ENCODE assay signal across 19 mouse cellular contexts in the genomic region with DNA sequence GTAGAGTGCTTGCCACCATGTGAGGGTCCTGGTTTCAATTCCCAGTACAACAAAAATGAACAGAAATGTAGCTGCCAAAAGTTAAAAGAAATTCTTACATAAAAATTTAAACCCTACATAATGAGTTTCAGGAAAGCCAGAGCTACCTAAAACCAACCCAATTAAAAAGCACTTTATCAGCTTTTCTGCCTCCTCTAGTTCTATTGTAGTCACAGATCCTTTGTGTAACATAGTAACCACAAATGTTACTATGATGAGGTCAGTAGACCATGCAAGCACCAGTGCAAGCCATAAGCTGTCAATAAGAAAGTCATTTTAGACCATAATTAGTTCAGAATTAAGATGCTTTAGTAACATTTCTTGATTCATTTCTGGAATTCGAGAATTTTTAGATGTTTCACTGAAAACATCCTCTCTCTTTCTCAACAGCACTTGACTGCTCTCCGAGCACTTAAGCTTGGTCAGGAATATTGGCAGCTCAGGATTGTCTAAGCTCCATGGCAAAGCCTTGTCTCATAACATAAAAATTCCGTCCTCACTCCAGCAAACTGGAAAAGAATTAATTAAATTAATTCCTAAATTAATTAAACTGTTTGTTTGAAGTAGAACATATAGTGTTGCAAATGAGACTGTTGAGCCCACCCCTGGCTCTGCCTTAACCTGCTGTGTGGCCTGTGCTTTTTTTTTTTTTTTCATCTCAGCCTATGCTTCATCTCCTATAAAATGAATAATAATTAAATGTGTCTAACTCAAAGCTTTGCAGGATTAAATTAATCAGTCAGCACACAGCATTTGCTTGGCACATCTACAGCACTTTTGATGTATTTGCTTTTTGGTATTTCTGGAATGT.
DNase-seq lines count a peak whose midpoint lies in the region; ATAC-seq and TF ChIP-seq lines count a peak whose summit lies in the region.
"Had no signal": no experiment of that assay in that cellular context is flagged by ENCODE, and none has a peak within 500 bp of the region (broad histone marks: within the 10 kb centered on the region; RNA-seq: fewer than 3 reads in every experiment).

No protein-coding gene starts in this region.

- no peak overlapping the region for H3K4me2 ChIP-seq in hindbrain, embryonic 11.5 days (replicated peaks; ENCODE audit: low read depth, low read length)
- no peak overlapping the region for H3K4me2 ChIP-seq in hindbrain, postnatal 0 days (ENCODE audit: low read depth, low read length)
- no peak overlapping the region for H3K4me2 ChIP-seq in midbrain, embryonic 14.5 days (ENCODE audit: low read length)
- H3K4me2 ChIP-seq: intestine, embryonic 15.5 days; liver, embryonic 12.5 days had no signal

- POLR2A ChIA-PET in Patski (lab: Charles Lee), result no interaction called here

- in situ Hi-C loops in Patski (cut with MboI; ENCODE audit: low pct_unique_long_range_greater_than_20kb), result no loop called here

- no peak overlapping the region for H3K4me3 ChIP-seq in hindbrain, embryonic 11.5 days (ENCODE audit: low read depth, low read length)
- H3K4me3 ChIP-seq in hindbrain, postnatal 0 days (ENCODE audit: low read length), result no peak overlapping the region
- no peak overlapping the region for H3K4me3 ChIP-seq in midbrain, embryonic 14.5 days (replicated peaks; ENCODE audit: low read depth, low read length)
- H3K4me3 ChIP-seq: heart, adult 2 months; intestine, embryonic 15.5 days; liver, embryonic 12.5 days had no signal

- ATAC-seq in hindbrain, embryonic 11.5 days (ENCODE audit: low FRiP score), result 0 out of 2 replicates have a peak, but pooled peaks have one; percentile 40
- no peak for ATAC-seq in hindbrain, postnatal 0 days
- ATAC-seq in Patski, result no peak
- ATAC-seq in midbrain, embryonic 14.5 days (ENCODE audit: low FRiP score, low TSS enrichment), result no peak
- ATAC-seq: intestine, embryonic 15.5 days; liver, embryonic 12.5 days had no signal

- CTCF ChIA-PET in Patski (lab: Charles Lee), result no interaction called here

- no peak overlapping the region for H3K9ac ChIP-seq in hindbrain, embryonic 11.5 days (ENCODE audit: low read depth, low read length)
- no peak overlapping the region for H3K9ac ChIP-seq in hindbrain, postnatal 0 days (replicated peaks; ENCODE audit: low read length)
- H3K9ac ChIP-seq in midbrain, embryonic 14.5 days (replicated peaks; ENCODE audit: low read length), result no peak overlapping the region
- H3K9ac ChIP-seq: intestine, embryonic 15.5 days; liver, embryonic 12.5 days had no signal

- no peaks in the 10 kb centered on the region for H3K36me3 ChIP-seq in hindbrain, embryonic 11.5 days (ENCODE audit: control insufficient read depth, insufficient read depth, low read length)
- no peaks in the 10 kb centered on the region for H3K36me3 ChIP-seq in hindbrain, postnatal 0 days (ENCODE audit: insufficient read depth, low read length)
- H3K36me3 ChIP-seq in midbrain, embryonic 14.5 days (ENCODE audit: control insufficient read depth, insufficient read depth, low read length), result no peaks in the 10 kb centered on the region
- H3K36me3 ChIP-seq: intestine, embryonic 15.5 days; liver, embryonic 12.5 days had no signal

- H3K4me1 ChIP-seq in hindbrain, embryonic 11.5 days (replicated peaks; ENCODE audit: control insufficient read depth, insufficient read depth, low read length), result no peaks in the 10 kb centered on the region
- no peaks in the 10 kb centered on the region for H3K4me1 ChIP-seq in hindbrain, postnatal 0 days (ENCODE audit: insufficient read depth, low read length)
- no peaks in the 10 kb centered on the region for H3K4me1 ChIP-seq in midbrain, embryonic 14.5 days (ENCODE audit: control insufficient read depth, insufficient read depth, low read length)
- H3K4me1 ChIP-seq: intestine, embryonic 15.5 days; liver, embryonic 12.5 days had no signal

- DNase-seq in hindbrain, embryonic 11.5 days (ENCODE audit: low spot score), result peak; percentile 12
- DNase-seq in hindbrain, postnatal 0 days (ENCODE audit: low spot score), result no peak
- DNase-seq in Muller cell, postnatal 12 days (ENCODE audit: inconsistent ontology term), result peak; percentile 79
- DNase-seq in Patski (ENCODE audit: low read depth, low spot score), result peak; percentile 10
- peak; percentile 23 for DNase-seq in midbrain, embryonic 14.5 days
- no peak for DNase-seq in kidney, adult 8-10 months
- no peak for DNase-seq in cerebellum, adult 8-10 months
- DNase-seq: adrenal gland, adult 8-10 months; cerebellum, postnatal 36 days; gastrocnemius, postnatal 14 days; heart, adult 2 months; heart, postnatal 4 days; kidney, postnatal 36 days; lung, adult 2 months; lung, postnatal 4 days; right cerebral cortex, adult 18-20 months; thymus, postnatal 25 days had no signal

- H3K27me3 ChIP-seq in hindbrain, embryonic 11.5 days (ENCODE audit: control insufficient read depth, insufficient read depth, low read length), result no peaks in the 10 kb centered on the region
- H3K27me3 ChIP-seq in hindbrain, postnatal 0 days (ENCODE audit: insufficient read depth, low read length), result no peaks in the 10 kb centered on the region
- no peaks in the 10 kb centered on the region for H3K27me3 ChIP-seq in Patski
- H3K27me3 ChIP-seq in midbrain, embryonic 14.5 days (ENCODE audit: control insufficient read depth, insufficient read depth, low read length), result no peaks in the 10 kb centered on the region
- H3K27me3 ChIP-seq: intestine, embryonic 15.5 days; liver, embryonic 12.5 days had no signal

- no peak for TF ChIP-seq CTCF in hindbrain, postnatal 0 days (IDR thresholded peaks at IDR 0.05; ENCODE audit: low read depth)
- TF ChIP-seq CTCF in Patski (IDR thresholded peaks at IDR 0.05), result no peak

- no peak overlapping the region for H3K27ac ChIP-seq in hindbrain, embryonic 11.5 days (ENCODE audit: low read depth, low read length)
- H3K27ac ChIP-seq in hindbrain, postnatal 0 days, result no peak overlapping the region
- no peak overlapping the region for H3K27ac ChIP-seq in midbrain, embryonic 14.5 days (replicated peaks; ENCODE audit: low read depth, low read length)
- H3K27ac ChIP-seq: heart, adult 2 months; intestine, embryonic 15.5 days; liver, embryonic 12.5 days had no signal

- 46% methylated on average over 3 of the region's 3 CpGs for WGBS in hindbrain, embryonic 11.5 days
- 25% methylated on average over 3 of the region's 3 CpGs for WGBS in hindbrain, postnatal 0 days
- WGBS in midbrain, embryonic 14.5 days, result 20% methylated on average over 3 of the region's 3 CpGs

- H3K9me3 ChIP-seq in hindbrain, embryonic 11.5 days (ENCODE audit: control insufficient read depth, low read length), result no peaks in the 10 kb centered on the region
- no peaks in the 10 kb centered on the region for H3K9me3 ChIP-seq in hindbrain, postnatal 0 days (ENCODE audit: low read length)
- H3K9me3 ChIP-seq in midbrain, embryonic 14.5 days (ENCODE audit: control insufficient read depth, low read length), result 0 out of 2 replicates have a peak, but pooled peaks cover 6% of the 10 kb centered on the region
- H3K9me3 ChIP-seq: intestine, embryonic 15.5 days; liver, embryonic 12.5 days had no signal

Comparison
In these comparisons a context has a peak if more than half of its experiments do, and no peak if none do; other contexts are left out.
1. DNase-seq: peak in hindbrain, embryonic 11.5 days (single experiment), Muller cell, postnatal 12 days (single experiment), Patski (single experiment) and midbrain, embryonic 14.5 days (single experiment); none in hindbrain, postnatal 0 days (single experiment), kidney, adult 8-10 months (0 of 2) and cerebellum, adult 8-10 months (single experiment).